Mouse (Mus musculus): ENCODE data around the gene Agtrap. TPM values are rescaled to one million over a fixed set of nuclear protein-coding genes. Genes with fewer than 3 reads are reported as not detected.
"Not testable (repeated sequence)": the region's sequence is repeated elsewhere in the genome, so short reads cannot be mapped to it uniquely, and the experiment has no call there.

Agtrap gene
- 10 to 100 TPM; 13.3 to 21.5 (median 14.3) TPM for polyA plus RNA-seq (2017; shearing (Covaris generic))

- ATAC-seq: peak; percentile 98
Measured at GRCm38 (mm10) chr4:148087907-148088527, at the start of gene Agtrap. Agtrap (minus strand) TSS chr4:148088031.

- ATAC-seq: no peak
Measured at GRCm38 (mm10) chr4:148137503-148137902, 49.7 kb upstream of the Agtrap start.

- ATAC-seq: no peak
Measured at GRCm38 (mm10) chr4:148134988-148135387, 47.2 kb upstream of the Agtrap start.

DNA sequence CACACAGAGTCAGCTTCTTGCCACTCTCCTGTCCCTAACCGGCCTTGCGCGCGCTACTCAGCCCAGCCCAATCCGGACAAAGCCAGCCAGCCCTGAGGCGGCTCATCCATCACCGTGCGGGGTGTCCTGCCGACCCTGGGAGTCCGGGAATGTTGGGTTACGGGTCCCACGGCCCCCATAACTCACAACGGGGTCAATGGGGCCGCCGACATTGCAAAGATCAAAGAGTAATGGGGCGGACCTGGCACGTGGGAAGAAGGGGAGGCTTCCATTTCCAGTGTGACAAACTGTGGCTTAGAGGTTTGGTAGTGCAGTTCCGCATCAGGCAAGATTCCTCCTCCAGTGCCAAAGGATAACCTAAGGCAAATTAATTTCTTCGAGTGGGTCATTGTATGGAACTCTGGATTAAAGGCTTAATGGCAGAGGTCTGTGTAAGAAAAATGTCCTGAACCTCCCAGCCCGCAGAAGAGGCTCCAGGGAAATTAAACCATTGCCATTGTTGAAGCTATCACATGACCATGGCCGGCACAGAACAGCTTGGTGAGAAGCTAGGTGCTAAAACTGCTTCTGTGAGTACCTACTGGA lies 43.8 kb upstream of the Agtrap start:
- ATAC-seq: no peak

DNA sequence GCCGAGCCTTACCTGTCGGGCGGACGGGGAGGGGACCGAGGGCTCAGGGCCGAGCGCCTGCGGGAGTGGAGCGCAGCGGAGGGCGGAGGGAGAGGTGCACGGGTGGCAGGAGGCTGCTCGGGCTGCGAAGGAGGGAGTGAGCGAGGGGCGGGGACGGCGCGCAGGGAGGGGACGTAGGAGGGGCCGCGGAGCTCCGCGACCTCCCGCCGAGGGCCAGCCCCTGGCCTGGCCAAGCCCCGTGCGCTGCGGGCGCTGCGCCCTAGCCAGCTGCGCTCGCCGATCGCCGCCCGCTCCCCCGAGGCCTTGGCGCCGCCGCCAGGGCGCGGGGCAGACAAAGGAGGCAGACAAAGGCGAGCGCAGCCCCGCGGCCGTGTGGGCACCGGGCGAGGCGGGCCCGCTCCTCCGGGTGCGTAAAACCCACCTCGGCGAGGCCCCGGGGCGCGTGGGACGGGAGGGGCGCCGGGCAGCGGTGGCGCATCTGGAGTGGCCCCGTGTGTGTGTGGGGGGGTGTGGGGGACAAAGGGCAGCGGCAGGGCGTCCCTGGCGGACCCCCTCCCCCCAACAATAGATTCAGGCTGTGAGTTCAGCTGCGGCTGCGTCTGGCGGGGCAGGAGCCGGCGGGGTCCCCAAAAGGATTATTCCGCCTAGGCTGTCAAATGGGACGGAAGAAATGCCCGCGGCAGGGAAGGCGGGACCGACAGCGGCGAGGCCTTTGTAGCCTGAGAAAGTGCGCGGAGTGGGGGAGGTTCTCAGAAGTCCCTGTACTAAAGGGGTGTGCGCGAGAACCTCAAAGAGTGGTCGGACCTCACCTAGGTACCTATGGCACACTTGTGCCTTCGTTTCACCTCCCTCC lies 43.0 kb upstream of the Agtrap start, which contains the start of gene Draxin:
Gene Draxin, minus strand, starts transcription at position 138 of the 853 bp plus-strand sequence.
- no peak for ATAC-seq

DNA sequence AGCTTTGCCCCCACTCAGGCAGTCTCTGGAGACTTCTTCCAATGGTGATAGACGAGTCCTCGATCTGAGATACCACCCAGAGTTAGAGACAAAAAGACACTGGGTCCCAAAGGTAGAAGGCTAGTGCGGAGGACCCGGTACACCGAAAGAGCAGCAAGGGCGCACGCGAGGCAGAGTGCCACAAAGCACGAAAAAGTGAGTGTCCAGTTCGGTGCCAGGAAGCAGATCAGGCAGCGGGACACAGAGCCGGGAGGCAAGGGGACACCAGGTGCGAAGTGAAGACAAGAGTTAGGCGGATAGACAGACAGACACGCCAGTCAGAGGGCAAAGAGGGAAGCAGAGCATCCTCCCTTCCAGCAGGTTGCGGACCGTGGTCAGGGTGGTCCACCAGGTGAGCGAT lies 42.3 kb upstream of the Agtrap start, which contains the start of gene Mad2l2:
Gene Mad2l2, plus strand, starts transcription at position 252 of the 400 bp plus-strand sequence.
- ATAC-seq: no peak

GRCm38 (mm10) chr4:148128672-148129071 lies 40.8 kb upstream of the Agtrap start:
- ATAC-seq: no peak

DNA sequence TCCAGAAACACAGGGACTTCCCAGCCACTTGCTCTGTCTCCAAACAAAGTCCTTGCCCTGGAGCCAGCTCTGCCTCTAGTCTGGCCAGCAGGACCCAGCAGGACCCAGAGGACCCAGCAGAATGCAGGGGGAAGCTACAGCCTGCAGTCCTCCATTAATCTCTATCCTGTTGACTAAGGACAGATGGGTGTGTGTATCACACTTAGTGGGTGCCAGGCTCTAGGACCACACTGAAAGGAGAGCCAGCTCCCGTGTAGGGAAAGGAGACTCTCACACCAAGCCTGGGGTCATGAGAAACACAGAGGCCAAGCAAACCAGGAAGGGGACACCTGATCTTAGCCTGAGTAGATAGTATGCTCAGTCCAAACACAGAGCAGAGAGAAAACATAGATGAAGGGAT lies 40.4 kb upstream of the Agtrap start:
- no peak for ATAC-seq

DNA sequence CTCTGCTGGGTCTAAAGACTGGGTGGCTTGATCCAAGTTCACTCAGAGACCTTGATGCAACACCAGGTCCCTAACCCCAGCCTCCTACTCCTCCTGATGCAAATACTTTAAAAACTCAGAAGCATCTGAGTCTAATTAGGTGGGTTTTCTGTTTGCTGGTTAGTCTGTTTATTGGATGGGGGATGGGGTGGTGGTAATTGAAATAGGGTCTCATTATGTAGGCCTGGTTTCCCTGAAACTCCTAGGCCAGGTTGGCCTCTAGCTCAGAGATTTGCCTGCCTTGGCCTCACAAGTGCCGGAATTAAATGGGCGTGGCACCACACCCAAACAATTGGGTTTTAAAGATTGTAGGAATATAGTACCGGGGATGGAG lies 34.8 kb upstream of the Agtrap start:
- no peak for ATAC-seq

- ATAC-seq: no peak
Measured at GRCm38 (mm10) chr4:148121982-148122693, 34.3 kb upstream of the Agtrap start.

GRCm38 (mm10) chr4:148121362-148121761 lies 33.5 kb upstream of the Agtrap start:
- ATAC-seq: no peak

DNA sequence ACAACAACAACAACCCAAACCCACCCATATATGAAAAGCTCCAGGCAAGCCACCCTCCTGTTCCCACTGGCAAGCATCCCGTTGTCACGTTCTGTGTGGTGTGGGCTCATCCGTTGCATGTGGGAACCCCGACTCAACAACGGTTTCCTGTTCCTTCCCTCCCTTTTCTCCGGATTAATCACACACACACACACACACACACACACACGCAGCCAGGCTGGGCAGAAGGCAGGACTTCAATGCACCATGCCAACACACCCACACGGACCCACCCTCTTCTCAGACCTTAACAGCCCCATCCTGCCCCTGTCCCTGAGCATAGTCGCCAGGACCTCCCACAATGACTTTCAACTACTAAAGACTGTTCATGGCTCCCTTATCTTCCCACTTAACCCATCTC lies 32.7 kb upstream of the Agtrap start:
- no peak for ATAC-seq

DNA sequence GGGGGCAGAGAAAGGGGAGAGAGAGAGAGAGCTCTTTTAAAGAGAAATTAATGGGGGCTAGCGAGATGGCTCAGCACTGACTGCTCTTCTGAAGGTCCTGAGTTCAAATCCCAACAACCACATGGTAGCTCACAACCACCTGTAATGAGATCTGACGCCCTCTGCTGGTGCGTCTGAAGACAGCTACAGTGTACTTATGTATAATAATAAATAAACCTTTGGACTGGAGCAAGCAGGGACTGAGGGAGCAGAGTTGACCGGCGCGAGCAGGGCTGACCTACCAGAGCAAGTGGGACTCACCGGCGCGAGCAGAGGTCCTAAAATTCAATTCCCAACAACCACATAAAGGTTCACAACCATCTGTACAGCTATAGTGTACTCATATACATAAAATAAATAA lies 31.7 kb upstream of the Agtrap start:
- not testable (repeated sequence) for ATAC-seq

DNA sequence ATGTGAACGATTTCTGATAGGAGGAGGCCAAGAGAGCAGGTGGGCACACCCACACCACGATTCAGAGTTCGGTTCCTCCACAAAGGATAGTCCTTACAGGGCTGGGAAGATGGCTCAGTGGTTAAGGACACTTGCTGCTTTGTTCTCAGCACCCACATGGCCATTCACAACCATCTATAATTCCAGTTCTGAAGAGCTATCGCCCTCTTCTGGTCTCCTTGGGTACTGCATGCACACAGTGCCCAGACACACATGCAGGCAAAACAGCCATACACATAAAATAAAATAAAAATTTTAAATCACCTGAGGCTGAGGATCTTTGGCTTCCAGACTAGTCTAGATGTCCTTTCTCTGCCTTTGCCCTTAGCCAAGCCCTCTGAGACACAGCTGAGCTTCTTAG lies 29.6 kb upstream of the Agtrap start:
- ATAC-seq: no peak

- no peak for ATAC-seq
Measured at GRCm38 (mm10) chr4:148116657-148117056, 28.8 kb upstream of the Agtrap start.

DNA sequence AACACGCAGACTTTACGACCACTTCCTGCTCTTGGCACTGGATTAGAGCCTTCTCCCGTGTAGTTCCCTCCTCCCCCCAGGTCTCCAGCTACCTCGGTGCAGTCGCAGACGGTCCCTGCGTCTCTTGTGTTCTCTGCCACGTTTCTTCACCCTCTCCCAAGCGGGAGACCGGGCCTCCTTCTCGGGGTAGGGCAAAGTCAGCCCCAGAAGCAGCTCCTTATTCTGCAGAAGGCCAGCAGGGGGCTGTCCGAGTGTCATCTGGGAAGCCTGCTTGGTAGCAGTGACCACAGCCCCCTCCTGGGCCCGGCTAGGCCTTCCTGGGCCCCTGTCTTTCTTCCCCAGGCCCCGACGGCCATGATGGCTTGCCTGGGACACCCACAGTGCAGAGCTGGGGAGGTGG lies 27.6 kb upstream of the Agtrap start:
- peak; percentile 33 for ATAC-seq

DNA sequence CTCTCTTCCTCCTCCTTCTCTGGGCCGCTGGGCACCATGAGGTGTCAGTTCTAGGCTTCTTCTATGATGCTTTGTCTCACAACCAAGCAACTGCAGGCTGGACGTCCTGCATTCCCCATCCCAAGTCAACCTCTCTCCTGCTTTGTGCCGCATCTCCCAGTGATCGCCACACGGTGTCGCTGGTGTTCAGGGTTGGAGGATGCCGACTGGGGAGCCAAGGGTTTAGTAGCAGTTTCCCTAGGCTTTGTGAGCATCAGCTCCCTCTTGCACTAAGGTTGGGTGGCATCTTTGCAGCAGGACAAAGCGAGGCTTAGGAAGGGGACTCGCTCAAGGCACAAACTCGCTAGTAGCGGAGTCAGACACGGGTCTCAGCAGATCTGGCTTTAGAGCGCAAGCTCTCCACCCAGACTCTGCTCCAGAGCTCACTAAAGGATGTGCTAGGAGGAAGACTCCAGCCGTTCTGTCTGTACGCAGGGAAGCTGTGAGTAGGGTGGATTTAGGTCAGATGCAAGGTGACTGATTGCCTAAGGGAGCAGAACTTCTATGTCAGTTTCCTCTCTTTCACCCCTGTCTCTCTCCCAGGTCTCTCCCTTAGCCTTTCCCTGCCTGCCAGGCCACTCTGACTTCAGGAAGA lies 27.0 kb upstream of the Agtrap start:
- ATAC-seq: peak; percentile 91

DNA sequence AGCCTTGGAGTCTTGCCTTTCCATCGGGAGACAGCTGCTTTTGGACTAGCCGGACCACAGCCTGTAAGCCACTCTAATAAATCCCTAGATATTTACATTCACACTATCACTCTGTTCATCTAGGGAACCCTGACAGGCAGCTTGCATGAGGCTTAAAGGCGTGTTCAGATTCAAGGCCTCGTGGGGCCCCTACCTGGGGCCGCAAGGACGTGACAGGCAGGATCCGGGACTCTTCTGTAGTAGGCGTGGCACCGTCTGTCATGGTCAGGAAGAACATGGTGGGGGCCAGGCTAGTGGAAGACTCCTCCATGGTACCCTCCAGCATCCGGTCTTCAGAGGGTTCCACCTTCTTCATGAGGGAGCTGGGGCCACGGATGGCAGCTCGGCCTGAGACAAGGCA lies 24.7 kb upstream of the Agtrap start:
- ATAC-seq: no peak

DNA sequence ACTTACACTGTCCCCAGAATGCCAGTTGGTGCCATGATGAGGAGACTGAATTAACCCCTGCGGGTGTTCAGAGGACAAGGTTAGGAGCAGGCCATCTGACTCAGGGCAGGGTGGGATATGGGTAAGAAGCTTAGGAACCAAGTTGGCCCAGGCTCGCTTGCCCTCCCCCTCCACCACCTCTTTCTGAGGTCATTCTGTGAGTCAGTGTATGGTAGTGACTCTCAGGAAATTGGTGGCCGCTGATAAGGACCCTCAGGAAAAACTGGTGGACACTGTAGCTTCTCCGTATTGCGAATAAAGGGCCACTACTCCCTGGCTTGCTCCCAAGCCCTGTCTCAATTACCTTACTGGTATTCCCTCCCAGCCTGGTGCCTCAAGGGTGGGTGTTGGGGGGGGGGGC lies 21.4 kb upstream of the Agtrap start:
- no peak for ATAC-seq

GRCm38 (mm10) chr4:148108565-148109100 lies 20.8 kb upstream of the Agtrap start:
- ATAC-seq: no peak

- ATAC-seq: no peak
Measured at GRCm38 (mm10) chr4:148107621-148108291, 19.9 kb upstream of the Agtrap start.

DNA sequence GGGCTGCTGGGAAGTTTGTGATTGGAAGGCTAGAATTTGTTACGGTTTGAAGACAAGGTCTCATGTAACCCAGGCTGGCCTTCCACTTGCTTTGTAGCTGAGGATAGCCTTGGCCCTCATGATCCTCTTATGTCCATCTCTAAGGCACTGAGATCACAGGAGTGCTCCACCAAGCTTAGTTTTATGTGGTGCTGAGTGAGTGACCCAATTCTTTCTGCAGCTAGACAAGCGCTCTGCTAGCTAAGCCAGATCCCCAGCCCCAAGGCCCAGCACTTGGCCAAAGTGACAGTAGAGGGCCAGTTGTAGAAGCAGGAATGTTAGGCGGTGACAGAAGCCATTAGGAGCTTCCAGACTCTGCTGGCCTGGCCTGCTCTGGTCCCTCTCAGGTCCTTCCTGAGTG lies 16.3 kb upstream of the Agtrap start:
- no peak for ATAC-seq
